Mouse (Mus musculus): ENCODE measurements around the gene Selenbp1.

Gene Selenbp1

DNA sequence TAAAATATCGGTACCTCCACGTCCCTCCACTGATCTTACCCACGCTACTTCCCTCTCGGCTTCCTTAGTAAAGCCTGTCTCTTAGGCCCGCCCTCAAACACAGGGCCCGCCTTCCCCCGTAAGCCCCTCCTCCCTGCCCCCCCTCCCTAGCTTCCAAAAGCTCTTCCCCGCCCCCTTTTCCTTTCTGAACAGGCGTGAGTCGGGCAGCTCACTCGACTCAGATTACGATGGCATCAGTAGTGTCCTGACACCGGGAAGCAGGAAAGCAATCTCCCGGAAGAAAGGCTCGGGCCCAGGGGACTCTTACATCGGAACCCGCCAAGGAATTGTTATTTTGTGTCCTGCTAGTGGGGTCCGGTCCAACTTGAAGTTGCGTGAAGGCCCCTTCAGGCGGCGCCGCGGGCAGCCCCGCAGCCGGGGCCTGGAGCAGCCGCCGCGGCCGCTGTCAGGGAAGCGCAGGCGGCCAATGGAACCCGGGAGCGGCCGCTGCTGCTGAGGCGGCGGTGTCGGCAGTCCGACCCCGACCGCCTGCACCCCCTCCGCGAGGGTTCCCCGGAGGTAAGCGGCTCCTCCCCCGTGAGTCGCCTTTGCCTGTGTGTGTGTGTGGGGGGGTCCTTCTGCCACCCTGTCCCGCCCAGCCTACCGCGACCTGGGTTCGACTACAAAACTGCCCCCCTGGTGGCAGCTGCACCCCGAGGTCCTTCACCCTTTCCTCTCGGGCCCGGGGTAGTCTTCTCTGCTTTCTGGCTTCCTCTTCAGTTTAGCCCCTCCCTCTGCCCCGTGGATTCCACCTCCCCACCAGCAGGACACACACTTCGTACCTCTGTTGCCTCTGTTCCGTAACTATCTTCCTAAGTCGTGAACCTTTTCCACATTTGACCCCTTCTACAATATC is 41.9 kb downstream of the Selenbp1 start, which contains the start of gene Pi4kb:
Gene Pi4kb (plus strand): TSS at position 204 of the 895 bp plus-strand sequence.
- peak; percentile 98 for DNase-seq (ENCODE audit: low read depth, low spot score)

GRCm38 (mm10) chr3:94984312-94984711 is 51.5 kb downstream of the Selenbp1 start:
- DNase-seq (ENCODE audit: low read depth, low spot score) = no peak

DNA sequence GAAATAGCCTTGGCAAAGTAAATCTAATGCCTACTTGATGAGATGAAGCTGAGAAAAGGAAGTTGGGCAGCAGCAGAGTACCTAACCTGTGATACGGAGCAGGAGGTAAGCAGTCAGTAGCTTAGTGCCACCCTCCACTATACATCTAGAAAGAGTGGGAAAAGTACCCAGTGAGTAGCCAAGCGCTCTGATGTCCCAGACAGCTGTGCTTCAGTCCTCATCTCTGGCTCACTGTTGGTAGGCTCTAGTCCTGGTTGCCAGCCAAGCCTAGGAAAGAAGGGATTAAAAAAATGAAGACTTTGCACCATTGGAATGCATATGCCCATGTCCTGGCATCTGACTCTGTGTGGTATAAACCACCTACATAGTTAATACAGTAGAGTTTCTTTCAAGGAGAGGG is 52.7 kb downstream of the Selenbp1 start:
- DNase-seq (ENCODE audit: low read depth, low spot score) = no peak

- peak; percentile 89 for DNase-seq (ENCODE audit: low read depth, low spot score)
Observed at GRCm38 (mm10) chr3:94987578-94987977, 54.7 kb downstream of the Selenbp1 start.

GRCm38 (mm10) chr3:94989159-94989761 is 56.4 kb downstream of the Selenbp1 start:
- DNase-seq (ENCODE audit: low read depth, low spot score) = no peak

All from brain, adult 2 months (tissue).